Mouse (Mus musculus): Measurements from ENCODE around the gene Sema4c.
A peak's percentile ranks its signal among the peaks of the same experiment; 100 is the strongest.

Gene Sema4c

DNA sequence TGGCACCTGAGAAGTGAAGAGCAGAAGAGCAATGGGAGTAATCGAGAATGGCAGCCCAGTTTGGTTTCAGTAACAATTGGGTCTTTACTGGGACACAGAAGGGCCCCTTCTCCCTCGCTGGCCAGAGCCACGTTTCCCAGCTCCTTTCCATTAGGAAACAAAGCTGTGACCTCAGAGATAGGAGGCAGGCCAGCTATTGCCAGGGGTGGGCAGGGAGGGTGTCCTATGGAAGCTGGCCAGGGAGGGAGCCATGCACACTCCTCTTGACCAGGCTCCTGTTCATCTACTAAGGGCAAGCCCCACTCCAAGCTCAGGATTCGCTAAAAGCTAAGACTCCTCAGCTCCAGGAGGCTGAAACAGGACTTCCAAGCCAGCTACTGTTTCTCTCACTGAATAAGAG is 1.1 kb upstream of the Sema4c start:
- no peak for DNase-seq (ENCODE audit: low read depth in 2 of 2, low spot score in 2 of 2)

DNA sequence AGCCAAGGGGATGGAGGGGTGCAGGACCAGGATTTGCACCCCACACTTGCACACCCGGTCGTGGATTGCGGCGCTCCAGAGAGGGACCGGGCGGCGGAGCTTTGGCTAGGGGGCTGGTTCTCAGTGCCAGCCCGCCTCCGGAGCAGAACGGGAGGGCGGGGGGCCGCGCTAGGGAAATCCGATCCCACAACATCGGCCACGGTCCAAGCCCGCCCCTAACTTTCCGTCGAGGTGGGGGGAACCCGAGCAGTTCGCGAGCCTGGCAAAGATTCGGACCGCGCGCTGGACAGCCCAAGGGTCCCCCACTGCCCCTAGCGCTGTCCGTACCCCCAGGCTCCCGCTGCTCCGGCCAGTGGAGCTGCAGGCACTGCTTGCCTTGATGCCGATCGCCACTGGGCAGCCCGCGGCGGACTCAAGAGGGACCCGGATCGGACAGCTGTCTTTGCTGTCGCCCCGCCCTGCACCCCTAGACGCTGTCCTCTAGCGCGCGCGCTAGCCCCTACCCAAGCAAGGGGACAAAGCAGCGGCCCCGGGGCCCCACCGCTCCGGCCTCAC is 615 bp downstream of the Sema4c start:
- DNase-seq (ENCODE audit: low read depth in 2 of 2, low spot score in 2 of 2): peak in 1 of 2 experiments; percentile 16

DNA sequence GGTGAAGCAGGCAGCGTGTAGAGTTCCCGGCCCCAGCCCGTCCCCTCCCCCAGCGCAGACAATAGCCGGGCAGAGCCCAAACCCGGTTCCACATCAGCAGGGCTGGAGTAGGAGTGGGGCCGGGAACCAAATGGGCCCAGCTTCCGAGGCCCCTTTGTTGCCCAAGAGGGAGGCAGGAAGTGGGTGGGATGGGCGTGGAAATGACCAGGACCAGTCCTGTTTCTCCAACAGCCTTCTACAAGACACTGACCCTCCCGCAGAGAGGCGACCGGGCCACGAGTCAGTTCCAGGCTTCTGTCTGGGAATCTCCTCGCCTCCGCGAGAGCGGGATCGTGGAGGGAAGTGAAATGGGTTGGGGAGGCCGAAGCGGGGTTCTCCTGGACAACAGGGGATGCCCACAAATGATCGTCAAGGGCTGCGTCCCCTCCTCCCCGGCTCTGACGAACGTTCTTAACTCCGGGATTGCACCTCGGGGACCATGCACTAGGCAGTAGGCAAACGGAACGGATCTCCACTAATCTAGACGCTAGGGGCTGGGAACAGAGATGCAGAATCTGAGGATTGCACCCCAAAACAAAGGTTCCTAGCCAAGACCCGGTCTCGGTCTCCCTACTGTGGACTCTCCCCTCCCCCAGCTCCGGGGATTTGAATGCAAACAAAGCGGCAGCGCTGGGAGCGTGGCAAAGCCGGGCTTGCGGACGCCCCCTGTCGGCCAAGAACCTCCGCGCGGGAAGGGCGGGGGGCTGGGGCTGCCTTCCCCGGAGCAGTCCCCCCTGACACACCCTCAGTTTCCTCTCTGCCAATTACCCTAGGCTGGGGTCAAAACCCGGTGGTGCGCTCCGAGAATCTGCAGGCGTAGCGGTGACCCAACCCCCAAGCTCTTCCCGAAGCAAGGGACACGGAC is 1.3 kb downstream of the Sema4c start:
- peak; percentile 76 to 80 for DNase-seq (ENCODE audit: low read depth in 2 of 2, low spot score in 2 of 2)

DNA sequence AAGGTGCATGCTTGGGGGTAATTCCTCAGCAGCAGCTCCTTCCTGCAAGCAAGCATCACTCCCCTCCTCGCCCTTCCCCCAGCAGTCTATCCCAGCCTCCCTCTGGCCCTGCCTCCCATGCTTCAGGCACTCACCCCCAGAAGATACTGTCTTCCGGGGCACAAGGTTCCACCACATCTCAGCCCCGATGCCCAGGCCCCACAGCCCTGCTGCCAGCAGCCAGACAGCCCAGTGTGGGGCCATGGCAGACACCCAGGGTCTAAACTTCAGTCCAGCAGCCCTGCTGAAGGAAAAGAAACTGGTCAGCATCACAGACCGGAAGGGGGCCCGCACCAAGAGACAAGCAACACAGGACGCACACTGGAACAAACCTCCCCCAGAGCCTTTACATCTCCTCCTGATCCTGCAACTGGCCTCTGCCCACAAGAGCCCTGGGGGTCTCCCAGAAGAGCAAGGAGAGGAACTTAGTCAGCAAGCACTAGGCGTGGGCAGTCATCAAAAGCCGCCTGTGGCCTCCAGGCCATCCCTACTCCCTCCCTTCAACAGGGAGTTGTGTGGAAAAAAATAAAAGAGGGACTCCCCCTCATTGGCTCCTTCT is 2.3 kb downstream of the Sema4c start:
- no peak for DNase-seq (ENCODE audit: low read depth in 2 of 2, low spot score in 2 of 2)

DNA sequence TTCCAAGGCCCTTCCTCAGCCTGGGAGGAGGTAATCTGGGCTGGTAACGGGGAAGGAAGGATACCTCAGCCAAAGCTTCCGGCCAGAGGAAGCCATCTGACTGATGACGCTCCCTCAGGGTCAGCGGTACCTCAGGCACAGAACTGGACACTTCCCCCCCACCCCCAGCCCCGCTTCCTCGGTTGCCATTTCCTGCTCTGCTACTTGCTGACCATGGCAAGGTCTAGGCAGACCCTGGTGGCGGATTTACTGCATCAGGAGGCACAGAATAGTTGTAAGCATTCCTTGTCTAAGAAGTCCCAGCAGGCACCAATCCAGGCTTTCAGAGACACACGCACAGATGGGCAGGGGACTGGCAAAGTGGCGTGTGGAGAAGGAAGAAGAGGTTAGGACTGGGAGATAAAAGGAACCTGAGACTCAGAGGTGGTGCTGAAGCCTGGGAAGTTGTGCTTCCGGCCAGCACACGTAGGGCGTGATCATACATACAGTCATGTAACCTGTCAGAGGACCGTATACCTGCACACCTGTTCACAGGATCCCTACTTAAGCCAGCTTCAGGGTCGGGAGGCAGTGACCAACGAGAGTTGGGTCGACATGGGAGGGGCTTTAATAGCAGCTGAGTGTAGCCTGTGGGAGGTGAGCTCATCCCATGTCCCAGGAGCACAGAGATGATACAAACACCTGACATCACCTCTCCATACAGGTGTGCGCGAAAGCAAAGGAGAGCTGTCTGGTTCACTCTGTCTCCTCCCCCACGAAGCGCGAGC is 3.3 kb downstream of the Sema4c start:
- no peak for DNase-seq (ENCODE audit: low read depth in 2 of 2, low spot score in 2 of 2)

DNA sequence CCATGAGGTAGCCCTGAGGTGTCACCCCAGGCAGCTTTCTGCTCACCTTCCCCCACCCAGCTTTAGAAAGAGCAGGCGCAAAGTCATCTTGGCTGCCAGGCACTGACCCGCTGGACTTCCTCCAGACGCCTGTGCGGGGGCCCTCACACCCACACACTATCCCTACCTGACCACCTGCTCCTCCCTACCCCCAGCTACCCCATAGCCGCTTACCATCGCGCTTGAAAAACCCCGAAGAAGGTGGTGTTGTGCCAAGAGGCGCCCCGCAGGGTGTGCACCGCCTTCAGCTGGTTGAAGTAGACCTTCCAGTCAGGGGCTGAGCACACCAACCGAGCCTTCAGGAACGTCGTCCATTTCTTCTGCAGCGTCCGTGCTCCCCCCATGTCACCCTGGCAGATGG is 5.6 kb downstream of the Sema4c start:
- DNase-seq (ENCODE audit: low read depth in 2 of 2, low spot score in 2 of 2): no peak

DNA sequence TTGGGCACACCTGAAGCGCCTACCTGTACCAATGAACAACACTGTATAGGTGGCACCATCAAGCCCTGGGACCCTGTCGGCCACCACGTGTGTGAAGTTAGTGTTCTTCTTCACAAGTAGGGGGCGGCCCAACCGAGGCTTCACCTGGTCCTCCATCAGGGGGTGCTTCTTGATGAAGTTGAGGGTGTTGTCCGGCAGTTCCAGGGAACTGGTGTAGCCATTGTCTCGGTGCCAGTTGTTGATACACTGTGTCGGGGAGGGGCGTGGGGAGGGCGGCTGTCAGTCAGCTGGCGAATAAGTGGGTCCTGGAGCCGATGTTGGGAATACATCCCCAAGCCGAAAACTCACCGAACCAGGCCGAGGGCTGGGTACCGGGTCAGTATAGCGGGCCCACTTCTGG is 6.2 kb downstream of the Sema4c start:
- DNase-seq (ENCODE audit: low read depth in 2 of 2, low spot score in 2 of 2): no peak

DNA sequence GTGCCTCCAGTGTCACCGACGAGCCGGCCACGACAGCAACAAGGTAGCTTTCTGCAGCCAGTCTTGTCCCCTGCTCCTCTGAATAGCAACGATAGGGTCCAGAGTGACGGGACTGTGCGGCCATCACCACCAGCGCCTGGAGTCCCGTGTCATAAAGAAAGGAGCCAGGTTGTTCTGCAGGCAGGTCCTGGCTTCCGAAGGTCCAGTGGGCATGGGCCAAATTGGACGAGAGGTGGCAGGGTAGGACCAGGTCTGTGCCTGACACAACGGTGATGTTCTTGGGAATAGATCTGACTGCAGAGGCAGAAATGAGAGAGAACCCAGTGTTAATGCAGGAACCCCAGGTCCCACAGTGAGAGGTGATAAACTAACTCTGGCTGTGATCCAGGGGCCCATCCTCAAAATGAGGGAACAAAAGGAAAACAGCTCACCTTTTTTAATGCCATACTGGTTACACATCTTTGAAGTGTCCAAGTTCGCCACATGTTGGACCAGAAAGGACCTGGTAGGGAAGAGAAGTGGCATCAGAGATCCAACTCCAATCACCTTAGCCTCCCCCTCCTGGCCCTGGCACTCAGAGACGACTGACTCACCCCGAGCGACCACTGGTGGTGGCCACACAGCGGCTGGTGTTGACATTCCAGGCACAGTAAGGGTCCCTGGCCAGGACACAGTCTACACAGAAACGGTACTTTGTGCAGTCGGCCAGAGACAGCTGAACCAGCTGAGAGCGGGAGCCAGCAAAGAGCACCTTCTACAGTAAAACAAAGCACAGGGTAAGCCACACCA is 7.9 kb downstream of the Sema4c start:
- DNase-seq (ENCODE audit: low read depth in 2 of 2, low spot score in 2 of 2): no peak

DNA sequence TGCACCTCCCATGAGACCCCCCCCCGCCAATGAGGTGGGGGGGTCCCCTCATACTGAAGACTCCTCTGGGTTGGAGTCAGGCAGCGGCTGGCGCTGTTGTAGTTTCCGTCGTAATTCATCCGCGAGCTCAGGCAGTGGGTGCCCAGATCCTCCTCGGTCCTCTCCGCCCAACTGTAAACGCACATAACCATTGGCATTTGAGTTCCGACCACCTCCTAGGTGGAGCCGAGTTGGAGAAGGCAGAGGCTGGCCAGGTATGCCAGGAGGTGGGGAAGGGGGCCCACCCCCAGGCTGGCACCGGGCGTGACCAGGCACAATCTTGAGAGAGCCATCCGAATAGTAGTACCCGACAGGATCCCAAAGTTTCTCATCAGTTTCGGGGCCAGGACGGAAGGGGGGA is 8.7 kb downstream of the Sema4c start:
- no peak for DNase-seq (ENCODE audit: low read depth in 2 of 2, low spot score in 2 of 2)

DNA sequence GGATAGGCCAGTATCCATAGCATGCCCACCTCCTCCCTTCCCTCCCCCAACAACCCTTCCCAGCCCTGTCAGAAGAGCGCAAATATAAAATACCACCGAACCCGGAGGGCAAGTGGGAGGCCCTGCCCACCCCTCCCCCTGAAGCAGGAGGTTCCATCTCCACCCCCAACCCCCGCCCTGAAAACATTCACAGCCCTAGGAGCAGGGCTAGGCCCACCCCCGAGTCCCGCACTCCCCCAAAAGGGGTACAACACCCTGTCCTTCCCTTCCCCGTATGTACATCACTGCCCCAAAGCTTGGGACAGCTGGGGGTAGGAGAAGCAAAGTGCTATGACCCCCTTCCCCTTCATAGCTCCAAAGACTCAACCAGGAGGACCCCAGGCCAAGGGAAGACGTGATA is 9.4 kb downstream of the Sema4c start:
- DNase-seq (ENCODE audit: low read depth in 2 of 2, low spot score in 2 of 2): no peak

DNA sequence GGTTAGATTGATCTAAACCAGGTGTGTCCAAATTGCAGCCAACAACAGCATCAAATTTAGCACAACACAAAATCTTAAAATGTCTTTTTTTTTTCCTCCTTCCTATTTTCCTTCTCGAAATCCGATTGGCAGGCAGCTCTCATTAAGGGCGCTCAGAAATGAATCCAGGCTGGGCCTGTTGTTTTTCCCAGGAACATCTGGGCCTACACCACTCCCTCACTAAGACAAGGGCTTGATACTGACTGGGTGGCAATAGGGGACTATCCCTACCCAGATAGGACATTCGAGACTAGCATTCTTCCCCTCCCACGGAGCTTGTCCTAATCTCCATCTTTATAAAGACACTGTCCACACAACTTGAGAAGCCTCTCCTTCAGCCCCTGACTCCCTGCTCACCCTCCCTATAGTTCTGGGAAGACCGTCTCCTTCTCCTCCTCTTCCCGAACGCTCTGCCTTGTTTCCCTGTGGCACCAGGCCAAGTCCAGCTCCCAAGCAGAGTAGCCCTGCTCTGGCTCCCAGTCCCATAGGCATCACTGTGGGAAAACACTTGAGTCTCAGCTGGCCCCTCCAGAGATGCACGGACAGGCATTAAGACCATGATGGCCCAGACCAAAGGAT is 10.1 kb downstream of the Sema4c start:
- DNase-seq (ENCODE audit: low read depth in 2 of 2, low spot score in 2 of 2): no peak

DNA sequence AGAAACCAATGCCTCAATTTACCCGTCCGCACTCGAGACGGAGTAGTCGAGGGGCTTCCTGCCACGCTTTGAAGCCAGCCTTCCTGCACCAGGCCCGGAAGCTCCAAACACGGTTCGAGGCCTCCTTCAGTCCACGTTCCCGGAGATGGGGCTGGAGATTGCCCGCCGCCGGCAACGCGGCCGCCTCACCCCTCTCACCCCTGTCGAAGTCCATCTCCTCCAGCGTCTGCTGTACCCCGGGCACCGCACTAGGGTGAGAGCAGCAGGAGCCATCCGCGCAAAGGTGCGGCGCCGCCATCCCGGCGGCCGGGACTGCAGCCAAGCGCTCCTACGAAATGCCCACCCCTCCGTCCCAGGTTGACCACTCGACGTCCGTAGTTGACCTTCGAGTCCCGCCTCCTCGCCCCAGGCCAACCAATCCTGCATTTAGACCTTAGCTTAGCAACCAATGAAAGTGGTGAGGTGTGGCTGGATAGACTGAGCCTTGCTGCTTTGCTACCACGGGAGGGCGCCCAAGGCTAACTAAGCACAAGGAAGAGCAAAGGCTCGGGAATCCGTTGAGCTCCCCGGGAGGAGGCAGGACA is 11.2 kb downstream of the Sema4c start, which contains the start of gene Ankrd39:
Gene Ankrd39, minus strand, starts transcription at position 558 of the 584 bp plus-strand sequence.
- DNase-seq (ENCODE audit: low read depth in 2 of 2, low spot score in 2 of 2): peak; percentile 91 to 93

DNA sequence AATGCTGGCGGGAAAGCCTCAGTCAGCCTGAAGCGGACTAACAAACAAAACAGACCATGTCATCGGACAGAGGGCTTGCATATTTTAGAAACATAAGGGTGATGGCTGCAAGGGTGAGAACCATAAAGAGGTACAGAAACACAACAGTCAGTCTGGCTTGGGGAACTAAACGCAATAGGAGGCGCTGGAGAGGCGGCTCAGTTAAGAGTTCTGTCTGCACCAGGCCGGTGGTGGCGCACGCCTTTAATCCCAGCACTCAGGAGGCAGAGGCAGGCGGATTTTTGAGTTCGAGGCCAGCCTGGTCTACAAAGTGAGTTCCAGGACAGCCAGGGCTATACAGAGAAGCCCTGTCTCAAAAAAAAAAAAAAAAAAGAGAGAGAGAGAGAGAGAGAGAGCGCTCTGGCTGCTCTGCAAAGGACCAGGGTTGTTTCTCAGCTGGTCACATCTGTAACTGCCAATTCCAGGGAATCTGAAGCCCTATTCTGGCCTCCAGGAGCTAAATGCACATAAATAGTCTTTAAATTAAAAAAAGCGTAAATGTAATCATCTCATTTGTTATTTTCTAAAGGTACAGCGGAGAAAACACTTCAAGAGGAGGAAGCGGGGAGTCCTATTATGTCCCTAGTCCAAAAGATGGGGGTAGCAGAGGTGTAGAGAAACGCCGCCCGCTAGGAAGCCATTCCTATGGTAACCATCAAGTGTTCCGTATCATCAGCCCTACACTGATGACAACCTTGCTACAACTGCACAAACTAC is 12.1 kb downstream of the Sema4c start:
- DNase-seq (ENCODE audit: low read depth in 2 of 2, low spot score in 2 of 2): peak in 1 of 2 experiments; percentile 28

DNA sequence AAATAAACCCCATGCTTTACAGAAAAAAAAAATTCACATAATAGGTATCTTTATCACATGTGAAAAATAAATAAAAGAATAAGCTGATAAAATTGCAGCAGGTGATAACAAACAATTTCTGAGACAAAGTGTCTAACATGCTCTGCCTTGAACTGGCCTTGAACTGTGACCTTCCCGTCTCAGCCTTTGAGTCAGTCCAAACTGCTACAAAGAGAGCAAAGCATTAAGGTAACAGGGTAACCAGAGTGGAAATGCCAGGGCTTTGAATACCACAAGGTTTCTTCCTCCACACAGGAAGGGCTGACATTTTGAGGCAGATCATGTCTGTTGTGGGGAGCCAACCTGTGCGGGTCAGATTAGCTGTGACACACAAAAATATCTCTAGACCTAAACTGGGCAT is 12.8 kb downstream of the Sema4c start:
- no peak for DNase-seq (ENCODE audit: low read depth in 2 of 2, low spot score in 2 of 2)

DNA sequence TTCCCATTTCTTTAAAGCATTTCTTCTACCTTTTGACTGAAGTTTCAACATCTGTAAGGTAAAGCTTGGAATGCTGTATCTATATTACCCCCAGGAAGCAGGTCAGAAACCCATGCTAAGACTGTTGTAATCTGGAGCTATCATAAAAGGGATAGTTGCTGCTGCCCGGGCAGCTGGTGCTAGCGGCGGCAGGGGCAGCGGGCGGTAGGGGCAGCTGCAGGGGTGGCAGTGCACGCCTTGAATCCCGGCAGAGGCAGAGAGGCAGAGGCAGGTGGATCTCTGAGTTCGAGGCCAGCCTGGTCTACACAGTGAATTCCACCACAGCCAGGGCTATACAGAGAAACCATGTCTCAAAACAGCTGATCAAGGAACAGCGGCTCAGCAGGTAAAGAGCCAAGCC is 15.2 kb downstream of the Sema4c start:
- DNase-seq (ENCODE audit: low read depth in 2 of 2, low spot score in 2 of 2): no peak

DNA sequence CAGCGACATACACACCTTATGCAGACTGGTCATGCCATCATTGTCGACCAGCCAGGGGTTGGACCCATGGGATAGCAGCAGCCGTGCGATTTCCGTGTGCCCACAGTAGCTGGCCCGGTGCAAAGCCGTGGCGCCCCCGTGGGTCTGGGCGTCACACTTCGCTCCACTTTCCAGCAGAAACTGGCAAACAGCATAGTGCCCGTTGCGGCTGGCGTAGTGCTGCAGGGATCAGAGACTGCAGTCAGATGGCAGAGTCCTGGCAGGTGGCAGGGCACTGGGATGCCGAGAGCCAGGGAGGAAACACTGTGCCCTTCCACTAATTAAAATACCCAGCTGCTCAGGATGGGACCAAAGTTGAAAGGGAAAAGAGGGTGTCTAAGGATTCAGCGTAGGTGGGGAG is 16.3 kb downstream of the Sema4c start:
- no peak for DNase-seq (ENCODE audit: low read depth in 2 of 2, low spot score in 2 of 2)

DNA sequence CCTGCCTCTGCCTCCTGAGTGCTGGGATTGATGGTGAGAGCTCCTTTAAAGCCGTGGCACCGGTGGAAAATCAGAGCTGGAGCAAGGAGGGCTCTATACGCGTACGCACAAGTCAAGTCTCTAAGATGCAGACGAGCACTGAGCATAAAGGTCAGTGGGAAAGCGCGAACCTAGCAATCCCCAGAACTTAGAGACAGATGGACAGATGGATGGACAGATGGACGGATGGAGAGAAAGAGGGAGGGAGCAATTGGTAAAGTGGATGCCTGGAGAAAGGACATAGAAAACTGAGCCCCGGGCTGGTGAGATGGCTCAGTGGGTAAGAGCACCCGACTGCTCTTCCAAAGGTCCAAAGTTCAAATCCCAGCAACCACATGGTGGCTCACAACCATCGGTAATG is 17.3 kb downstream of the Sema4c start:
- no peak for DNase-seq (ENCODE audit: low read depth in 2 of 2, low spot score in 2 of 2)

DNA sequence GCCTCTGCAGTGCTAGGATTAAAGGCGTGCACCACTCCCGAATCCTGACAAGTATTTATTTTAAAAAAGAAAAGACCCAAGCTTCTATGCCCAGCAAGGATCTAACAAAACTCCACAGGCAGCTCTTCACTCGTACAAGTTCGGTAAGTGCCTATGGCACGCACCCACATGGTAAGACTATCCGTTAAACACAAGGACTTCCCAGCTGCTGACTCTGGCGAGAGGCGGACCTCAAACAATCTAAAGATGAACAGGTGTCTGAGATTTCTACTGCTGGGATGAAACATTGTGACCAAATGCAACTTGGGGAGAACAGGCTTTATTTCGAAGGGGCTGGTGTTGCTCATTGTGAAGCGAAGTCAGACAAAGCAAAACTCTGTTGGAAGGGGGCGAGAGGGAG is 18.0 kb downstream of the Sema4c start:
- no peak for DNase-seq (ENCODE audit: low read depth in 2 of 2, low spot score in 2 of 2)

DNA sequence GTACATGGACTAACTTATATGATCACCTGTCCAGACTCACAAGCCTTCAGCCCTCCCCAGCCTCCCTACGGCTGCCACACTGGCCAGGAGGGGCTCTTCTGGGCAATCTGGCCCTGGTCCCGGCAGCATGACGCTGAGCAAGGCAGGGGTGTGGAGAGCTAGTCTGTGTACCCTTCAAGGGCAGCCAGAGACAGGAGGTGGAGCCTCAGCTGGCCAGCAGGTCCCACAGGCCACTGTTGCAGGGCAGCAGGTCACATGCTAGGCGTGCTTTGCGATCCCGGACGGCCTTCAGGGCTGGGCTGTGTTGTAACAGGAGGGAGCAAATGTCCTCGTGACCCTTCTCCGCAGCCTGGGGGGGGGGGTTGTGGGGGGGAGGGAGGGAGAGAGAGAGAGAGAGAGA is 19.0 kb downstream of the Sema4c start, which contains the start of gene Gm42417:
Gene Gm42417, minus strand, starts transcription at position 244 of the 400 bp plus-strand sequence.
- no peak for DNase-seq (ENCODE audit: low read depth in 2 of 2, low spot score in 2 of 2)

All from CD8-positive naive resting alpha-beta T cell, adult 2 months (primary cell).